Mouse (Mus musculus) myocyte (in vitro differentiated cells): Measurements from ENCODE around the gene Plxdc1. TPM values are rescaled to one million over a fixed set of nuclear protein-coding genes. Genes with fewer than 3 reads are reported as not detected.

ENCODE experiments used
- H3K27me3 ChIP-seq: one replicate; pipeline ENCODE4 v1.6.1; 2011; ENCODE audit not compliant: control insufficient read depth, insufficient read depth, insufficient read length
- H3K36me3 ChIP-seq: one replicate; pipeline ENCODE4 v1.6.1; 2011; ENCODE audit not compliant: control insufficient read depth, insufficient read depth
- H3K4me2 ChIP-seq: one replicate; pipeline ENCODE4 v1.6.1; 2011; ENCODE audit warnings: low read depth, control low read depth
- H3K4me3 ChIP-seq: one replicate; pipeline ENCODE4 v1.5.1; 2011; ENCODE audit warnings: mild to moderate bottlenecking, control low read depth, moderate library complexity
- H3K79me2 ChIP-seq: one replicate; pipeline ENCODE4 v1.6.1; 2011; ENCODE audit not compliant: control insufficient read depth, insufficient read depth
- H3ac ChIP-seq: one replicate; pipeline ENCODE4 v1.6.1; 2011; ENCODE audit not compliant: control insufficient read depth, insufficient read length
- CEBPB ChIP-seq: IDR thresholded peaks from 2 replicates; pipeline ENCODE4 v1.6.1; 2011; ENCODE audit warnings: mild to moderate bottlenecking, moderate library complexity; ENCODE audit not compliant: poor library complexity, insufficient read depth, severe bottlenecking
- E2F4 ChIP-seq: IDR thresholded peaks from one replicate; pipeline ENCODE4 v1.6.1; 2011; ENCODE audit warnings: mild to moderate bottlenecking, control low read depth, moderate library complexity; ENCODE audit not compliant: insufficient read depth
- MAX ChIP-seq: IDR thresholded peaks from one replicate; pipeline ENCODE4 v1.6.1; 2011; ENCODE audit warnings: low read depth, mild to moderate bottlenecking, control low read depth
- MYOD1 ChIP-seq, 3 experiments: IDR thresholded peaks; one replicate each; pipeline ENCODE4 v1.6.1; 2011; ENCODE audit warnings: control low read depth in 2 of 3, low read depth in 2 of 3, mild to moderate bottlenecking in 2 of 3, moderate library complexity in 1 of 3; ENCODE audit not compliant: insufficient read length in 2 of 3, control insufficient read depth in 1 of 3
- MYOG ChIP-seq, 3 experiments: IDR thresholded peaks; one replicate each; pipeline ENCODE4 v1.6.1; 2011; ENCODE audit warnings: control low read depth in 2 of 3, low read depth in 2 of 3, mild to moderate bottlenecking in 2 of 3; ENCODE audit not compliant: insufficient read length in 2 of 3, control insufficient read depth in 1 of 3, insufficient read depth in 1 of 3
- POLR2A ChIP-seq: IDR thresholded peaks from one replicate; pipeline ENCODE4 v1.6.1; 2011; ENCODE audit warnings: low read depth, mild to moderate bottlenecking, control low read depth, moderate library complexity; ENCODE audit not compliant: insufficient read length
- POLR2AphosphoS2 ChIP-seq: IDR thresholded peaks from one replicate; pipeline ENCODE4 v1.6.1; 2011; ENCODE audit warnings: low read depth, control low read depth; ENCODE audit not compliant: insufficient read length
- REST ChIP-seq: IDR thresholded peaks from one replicate; pipeline ENCODE4 v1.6.1; 2011; ENCODE audit warnings: mild to moderate bottlenecking, control low read depth, moderate library complexity; ENCODE audit not compliant: insufficient read depth, insufficient read length
- SRF ChIP-seq: IDR thresholded peaks from one replicate; pipeline ENCODE4 v1.6.1; 2011; ENCODE audit warnings: low read depth; ENCODE audit not compliant: control insufficient read depth, insufficient read length
- TCF12 ChIP-seq: IDR thresholded peaks from one replicate; pipeline ENCODE4 v1.6.1; 2011; ENCODE audit warnings: mild to moderate bottlenecking, control low read depth; ENCODE audit not compliant: poor library complexity, insufficient read depth, severe bottlenecking
- TCF3 ChIP-seq: IDR thresholded peaks from one replicate; pipeline ENCODE4 v1.6.1; 2011; ENCODE audit warnings: low read depth, control low read depth; ENCODE audit not compliant: insufficient read length
- USF1 ChIP-seq: IDR thresholded peaks from one replicate; pipeline ENCODE4 v1.6.1; 2011; ENCODE audit warnings: low read depth, mild to moderate bottlenecking, control low read depth, moderate library complexity
- polyA plus RNA-seq: library from polyadenylated mRNA; unstranded; fragments of >200 nt; fragmentation: generic; extraction: Trizol; gene quantifications from one replicate; pipeline ENCODE4 v1.2.1, GENCODE M21; 2012; ENCODE audit warnings: missing spikeins

Plxdc1 gene
- polyA plus RNA-seq, 1 experiment: 2.7 TPM

DNA sequence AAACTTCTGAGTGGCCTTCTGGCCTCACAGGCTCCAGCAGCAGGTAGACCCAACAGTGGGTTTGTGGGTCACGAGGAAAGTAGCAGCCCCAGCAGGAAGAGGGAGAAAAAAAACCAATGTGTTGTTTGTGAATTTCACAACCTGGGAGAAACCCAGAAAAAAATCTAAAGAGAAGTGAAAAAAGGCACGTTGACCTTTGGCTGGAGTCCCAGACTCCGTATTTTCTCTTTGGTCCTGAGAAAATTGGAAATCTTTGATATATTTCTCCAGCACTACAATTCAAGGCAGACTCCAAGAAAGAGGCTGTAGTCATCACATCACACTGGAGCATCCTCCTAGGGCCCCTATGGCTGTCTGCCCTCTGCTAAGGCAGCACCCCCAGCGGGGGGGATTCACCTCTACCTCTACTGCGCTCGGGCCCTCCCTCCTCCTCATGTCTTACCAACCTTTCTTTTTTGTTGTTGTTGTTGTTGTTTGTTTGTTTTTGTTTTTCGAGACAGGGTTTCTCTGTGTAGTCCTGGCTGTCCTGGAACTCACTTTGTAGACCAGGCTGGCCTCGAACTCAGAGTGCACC lies 11.2 kb upstream of the Plxdc1 start:
- Histone ChIP-seq H3K36me3 (no peaks in the 10 kb centered on the region), H3K27me3 (no peaks in the 10 kb centered on the region), H3ac (no peak overlapping the region), H3K4me3 (no peak overlapping the region), H3K79me2 (no peaks in the 10 kb centered on the region), H3K4me2 (no peak overlapping the region)
- TF ChIP-seq MYOG (IDR thresholded peaks at IDR 0.05; ENCODE audit: control insufficient read depth in 1 of 3, insufficient read depth in 1 of 3, insufficient read length in 2 of 3, low read depth in 2 of 3): no peak
- no peak for TF ChIP-seq CEBPB
- TF ChIP-seq SRF: no peak
- TF ChIP-seq USF1: no peak
- TF ChIP-seq TCF12: no peak
- TF ChIP-seq POLR2A: no peak
- TF ChIP-seq E2F4: no peak
- no peak for TF ChIP-seq TCF3
- no peak for TF ChIP-seq MAX
- no peak for TF ChIP-seq REST
- TF ChIP-seq MYOD1 (IDR thresholded peaks at IDR 0.05; ENCODE audit: control insufficient read depth in 1 of 3, insufficient read length in 2 of 3, low read depth in 2 of 3): no peak
- TF ChIP-seq POLR2AphosphoS2: no peak

- no peak overlapping the region for H3ac ChIP-seq
- 0 out of 2 replicates have a peak, but pooled peaks have one; percentile 25 for TF ChIP-seq CEBPB
- TF ChIP-seq TCF3: no peak
- H3K27me3 ChIP-seq: no peaks in the 10 kb centered on the region
- H3K4me3 ChIP-seq: no peak overlapping the region
- H3K4me2 ChIP-seq: no peak overlapping the region
- no peaks in the 10 kb centered on the region for H3K36me3 ChIP-seq
- no peaks in the 10 kb centered on the region for H3K79me2 ChIP-seq
Observed at GRCm38 (mm10) chr11:97996691-97997090, 10.4 kb upstream of the Plxdc1 start.

DNA sequence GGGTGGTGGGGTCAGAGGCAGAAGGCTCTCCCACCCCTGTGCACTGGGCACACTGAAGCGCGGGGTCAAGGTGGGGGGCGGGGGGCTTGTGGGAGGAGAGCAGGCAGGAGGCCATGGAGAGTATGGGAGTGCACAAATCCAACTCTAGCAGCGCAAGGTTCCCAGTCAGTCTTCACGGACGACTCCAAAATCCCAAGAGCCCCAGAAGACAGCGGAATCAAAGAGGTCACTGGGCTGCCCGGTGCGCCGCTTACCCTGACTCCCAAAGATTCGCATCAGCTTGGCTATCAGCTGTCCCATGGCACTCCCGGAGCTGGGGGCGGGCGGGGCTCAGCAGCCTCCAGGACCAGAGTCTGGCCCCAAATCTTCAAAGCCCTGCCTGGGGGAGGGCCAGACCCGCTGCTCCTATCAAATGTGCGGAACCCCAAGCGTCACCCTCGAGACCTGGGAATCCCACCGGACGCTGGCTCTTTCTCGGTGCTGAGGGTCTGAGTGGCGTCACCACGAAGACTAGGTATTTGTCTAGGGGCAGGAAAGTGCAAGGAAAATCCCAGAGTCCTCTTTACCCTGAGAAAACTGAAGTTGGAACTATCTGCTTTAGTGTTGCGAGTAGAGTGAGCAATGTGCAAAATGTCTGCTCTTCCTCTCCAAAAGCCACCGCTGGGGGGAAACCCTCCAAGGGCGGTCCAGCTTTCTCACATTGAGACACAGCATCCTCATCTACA lies 9.5 kb upstream of the Plxdc1 start, which contains the start of gene Arl5c:
Gene Arl5c (minus strand): TSS at position 618 of the 725 bp plus-strand sequence.
- Histone ChIP-seq H3K4me3 (peak within 1 kb of the TSS; percentile 26), H3K27me3 (no peaks in the 10 kb centered on the region), H3K4me2 (peak within 1 kb of the TSS; percentile 71), H3K79me2 (no peaks in the 10 kb centered on the region), H3K36me3 (no peaks in the 10 kb centered on the region), H3ac (no peak within 1 kb of the TSS)
- TF ChIP-seq TCF3 (no peak), REST (no peak), POLR2A (peak; percentile 32), MAX (no peak), MYOG (IDR thresholded peaks at IDR 0.05; ENCODE audit: control insufficient read depth in 1 of 3, insufficient read depth in 1 of 3, insufficient read length in 2 of 3, low read depth in 2 of 3) (peak in 1 of 3 experiments; percentile 29), USF1 (no peak), E2F4 (no peak), SRF (no peak), MYOD1 (IDR thresholded peaks at IDR 0.05; ENCODE audit: control insufficient read depth in 1 of 3, insufficient read length in 2 of 3, low read depth in 2 of 3) (peak in 1 of 3 experiments; percentile 8), POLR2AphosphoS2 (no peak), TCF12 (no peak), CEBPB (no peak)

GRCm38 (mm10) chr11:97994539-97995100 lies 8.4 kb upstream of the Plxdc1 start:
- no peak overlapping the region for H3ac ChIP-seq
- peak overlapping the region; percentile 71 for H3K4me2 ChIP-seq
- no peaks in the 10 kb centered on the region for H3K36me3 ChIP-seq
- H3K79me2 ChIP-seq: no peaks in the 10 kb centered on the region
- TF ChIP-seq CEBPB: no peak
- TF ChIP-seq MYOG (IDR thresholded peaks at IDR 0.05; ENCODE audit: control insufficient read depth in 1 of 3, insufficient read depth in 1 of 3, insufficient read length in 2 of 3, low read depth in 2 of 3): peak in 1 of 3 experiments; percentile 44
- peak in 2 of 3 experiments; percentile 4 to 55 for TF ChIP-seq MYOD1 (IDR thresholded peaks at IDR 0.05; ENCODE audit: control insufficient read depth in 1 of 3, insufficient read length in 2 of 3, low read depth in 2 of 3)
- H3K4me3 ChIP-seq: peak overlapping the region; percentile 26
- no peaks in the 10 kb centered on the region for H3K27me3 ChIP-seq

DNA sequence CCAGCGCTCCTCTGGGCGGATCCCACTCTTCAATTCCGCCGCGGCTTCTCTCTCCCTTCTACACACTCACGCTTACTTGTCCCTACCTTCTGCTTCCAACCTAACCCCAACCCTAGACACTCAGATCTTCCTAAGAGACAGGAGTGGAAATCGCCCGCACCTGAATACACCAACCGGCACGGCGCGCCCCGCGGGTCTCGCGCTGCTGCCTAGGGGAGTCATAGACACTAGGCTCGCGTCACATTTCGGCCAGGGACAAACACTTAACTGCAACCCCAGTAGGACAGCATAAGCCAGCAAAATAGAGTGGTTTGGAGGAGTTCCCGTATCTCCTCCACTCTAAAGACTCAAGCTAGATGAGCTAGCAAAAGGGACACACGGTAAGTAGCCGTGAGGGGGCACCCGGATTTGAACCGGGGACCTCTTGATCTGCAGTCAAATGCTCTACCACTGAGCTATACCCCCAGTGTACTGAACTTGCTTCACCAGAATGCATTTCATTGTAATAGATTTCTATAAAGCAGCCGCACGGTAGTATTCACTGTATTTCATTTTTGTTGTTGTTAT lies 2.4 kb upstream of the Plxdc1 start:
- peak overlapping the region; percentile 72 for H3K4me2 ChIP-seq
- TF ChIP-seq CEBPB (peak; percentile 49; the same call in 1 of the 2 replicates), POLR2A (no peak)
- no peaks in the 10 kb centered on the region for H3K79me2 ChIP-seq
- no peak overlapping the region for H3ac ChIP-seq
- peak overlapping the region; percentile 41 for H3K4me3 ChIP-seq
- no peaks in the 10 kb centered on the region for H3K36me3 ChIP-seq
- H3K27me3 ChIP-seq: no peaks in the 10 kb centered on the region
